Mouse (Mus musculus) liver, embryonic 14.5 days (tissue): ENCODE measurements around the gene Glt6d1. TPM values are rescaled to one million over a fixed set of nuclear protein-coding genes. Genes with fewer than 3 reads are reported as not detected.
A peak's percentile ranks its signal among the peaks of the same experiment; 100 is the strongest.

Experiments
- ATAC-seq: fragments of 200-750 bp; cut with Nextera tagmentation; 2 replicates; pipeline ENCODE4 v1.8.0; 2017; ENCODE audit warnings: moderate number of reproducible peaks, mild to moderate bottlenecking, moderate library complexity; ENCODE audit not compliant: insufficient read depth
- DNase-seq, 3 experiments: peaks; one replicate each; pipeline ENCODE4 v3.0.0-alpha.2; 2012 to 2013; ENCODE audit warnings: low read depth in 3 of 3, low spot score in 3 of 3
- H3K27ac ChIP-seq: fragments of 300-500 bp; sonication (generic); 2 replicates; pipeline ENCODE4 v1.5.1; 2014; ENCODE audit warnings: moderate library complexity, mild to moderate bottlenecking, control low read depth, inconsistent platforms
- H3K27me3 ChIP-seq: fragments of 300-500 bp; sonication (generic); 2 replicates; pipeline ENCODE4 v1.6.1; 2014; ENCODE audit warnings: mild to moderate bottlenecking, low read length, moderate library complexity; ENCODE audit not compliant: control insufficient read depth, insufficient read depth
- H3K36me3 ChIP-seq: fragments of 300-500 bp; sonication (generic); replicated peaks from 2 replicates; pipeline ENCODE4 v1.6.1; 2014; ENCODE audit warnings: low read depth; ENCODE audit not compliant: control insufficient read depth, insufficient read depth
- H3K4me1 ChIP-seq, 2 experiments: fragments of 200-500 bp in 1 of 2; fragments of 300-500 bp in 1 of 2; sonication (generic) in 1 of 2; replicated peaks; 2 replicates each; pipeline ENCODE4 v1.6.1; 2012 to 2014; ENCODE audit warnings: antibody characterized with exemption in 1 of 2, inconsistent platforms in 1 of 2, low read length in 1 of 2; ENCODE audit not compliant: control insufficient read depth in 2 of 2, insufficient read depth in 2 of 2
- H3K4me2 ChIP-seq: fragments of 300-500 bp; sonication (generic); 2 replicates; pipeline ENCODE4 v1.6.1; 2014; ENCODE audit warnings: low read depth, mild to moderate bottlenecking, control low read depth, moderate library complexity
- H3K4me3 ChIP-seq, 2 experiments: fragments of 200-500 bp in 1 of 2; fragments of 300-500 bp in 1 of 2; sonication (generic) in 1 of 2; 2 replicates each; pipeline ENCODE4 v1.5.1; 2012 to 2014; ENCODE audit warnings: low read depth in 2 of 2, low read length in 2 of 2, mild to moderate bottlenecking in 2 of 2, control low read depth in 1 of 2, inconsistent platforms in 1 of 2, moderate library complexity in 1 of 2; ENCODE audit not compliant: insufficient read depth in 1 of 2
- H3K9ac ChIP-seq: fragments of 300-500 bp; sonication (generic); replicated peaks from 2 replicates; pipeline ENCODE4 v1.6.1; 2014; ENCODE audit warnings: mild to moderate bottlenecking, control low read depth, moderate library complexity
- H3K9me3 ChIP-seq: fragments of 300-500 bp; sonication (generic); 2 replicates; pipeline ENCODE4 v1.6.1; 2016; ENCODE audit warnings: low read length, mixed read lengths; ENCODE audit not compliant: control insufficient read depth
- CTCF ChIP-seq: IDR thresholded peaks from 2 replicates; pipeline ENCODE4 v1.5.1; 2016; ENCODE audit warnings: antibody characterized with exemption, low read depth, control low read depth
- EP300 ChIP-seq: IDR thresholded peaks from 2 replicates; pipeline ENCODE4 v1.6.1; 2016; ENCODE audit warnings: antibody characterized with exemption, low read depth
- WGBS: fragments of 180-500 bp; shearing (Covaris S2); extraction: QIAGEN DNeasy Blood & Tissue Kit; methylation state at CpG from one replicate; pipeline ENCODE4 v1.1.7; 2014; ENCODE audit not compliant: insufficient replicate concordance; 5-methylcytosine and 5-hydroxymethylcytosine counted together
- polyA plus RNA-seq, 2 experiments: library from polyadenylated mRNA; depleted of rRNA in 1 of 2; stranded (reverse) in 1 of 2; unstranded in 1 of 2; fragments of >200 nt; fragmentation: Nextera tagmentation in 1 of 2; extraction: Ambion mirVana in 1 of 2; gene quantifications; 2 replicates each; pipeline versions ENCODE4 v1.2.1 to v1.2.3; 2012 to 2014

Glt6d1 gene
- polyA plus RNA-seq, 2 experiments: not detected

DNA sequence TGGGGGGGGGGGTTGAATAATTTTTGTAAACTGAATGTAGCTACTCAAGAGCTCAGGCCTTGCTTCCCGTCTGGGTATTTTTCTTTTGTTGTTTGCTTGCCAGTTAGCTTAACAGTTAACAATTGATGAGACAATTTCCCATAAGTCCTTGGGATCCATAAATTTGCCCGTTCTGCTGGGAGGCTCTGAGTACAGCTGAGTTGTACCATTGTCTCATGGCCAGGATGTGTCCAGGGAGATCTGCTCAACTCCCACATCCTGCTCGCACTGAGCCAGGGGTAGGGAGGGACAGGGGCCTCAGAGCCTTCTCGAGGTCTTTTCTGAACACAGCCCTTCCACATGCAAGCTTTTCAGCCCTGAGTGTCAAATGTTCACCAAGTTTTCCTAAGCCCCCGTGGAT is 17.6 kb downstream of the Glt6d1 start:
- no peak overlapping the region for H3K9ac ChIP-seq
- no peaks in the 10 kb centered on the region for H3K4me1 ChIP-seq
- H3K27ac ChIP-seq: no peak overlapping the region
- H3K9me3 ChIP-seq: no peaks in the 10 kb centered on the region
- ATAC-seq (no peak), DNase-seq (no peak)
- H3K4me3 ChIP-seq: no peak overlapping the region
- WGBS: 29% methylated on average over 5 of the region's 5 CpGs
- no peak for TF ChIP-seq EP300
- TF ChIP-seq CTCF: no peak
- no peaks in the 10 kb centered on the region for H3K27me3 ChIP-seq
- H3K4me2 ChIP-seq: no peak overlapping the region
- no peaks in the 10 kb centered on the region for H3K36me3 ChIP-seq

DNA sequence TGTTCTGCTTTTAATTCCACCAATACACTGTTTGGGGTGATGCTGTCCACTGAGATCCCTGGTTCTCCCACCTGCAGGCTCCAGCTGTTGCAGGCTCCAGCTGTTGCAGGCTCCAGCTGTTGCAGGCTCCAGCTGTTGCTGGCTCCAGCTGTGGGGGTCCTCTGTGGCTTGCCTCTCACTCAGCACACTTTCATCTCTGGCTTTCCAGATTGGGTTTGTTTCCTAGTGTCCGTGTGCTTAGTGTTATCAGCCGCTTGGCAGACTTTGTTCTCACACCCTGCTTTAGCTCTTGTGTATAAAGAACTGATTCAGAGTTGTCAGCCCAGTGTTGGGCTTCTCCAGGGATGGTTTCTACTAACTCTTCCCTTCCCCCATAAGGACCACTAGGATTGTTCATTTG is 18.0 kb downstream of the Glt6d1 start:
- Histone ChIP-seq H3K4me1 (no peaks in the 10 kb centered on the region), H3K36me3 (no peaks in the 10 kb centered on the region), H3K27me3 (no peaks in the 10 kb centered on the region), H3K9me3 (no peaks in the 10 kb centered on the region), H3K4me3 (no peak overlapping the region), H3K27ac (no peak overlapping the region), H3K9ac (no peak overlapping the region), H3K4me2 (no peak overlapping the region)
- TF ChIP-seq EP300 (no peak), CTCF (no peak)
- DNase-seq (no peak), ATAC-seq (no peak)
- WGBS: 23% methylated on average over 2 of the region's 2 CpGs

DNA sequence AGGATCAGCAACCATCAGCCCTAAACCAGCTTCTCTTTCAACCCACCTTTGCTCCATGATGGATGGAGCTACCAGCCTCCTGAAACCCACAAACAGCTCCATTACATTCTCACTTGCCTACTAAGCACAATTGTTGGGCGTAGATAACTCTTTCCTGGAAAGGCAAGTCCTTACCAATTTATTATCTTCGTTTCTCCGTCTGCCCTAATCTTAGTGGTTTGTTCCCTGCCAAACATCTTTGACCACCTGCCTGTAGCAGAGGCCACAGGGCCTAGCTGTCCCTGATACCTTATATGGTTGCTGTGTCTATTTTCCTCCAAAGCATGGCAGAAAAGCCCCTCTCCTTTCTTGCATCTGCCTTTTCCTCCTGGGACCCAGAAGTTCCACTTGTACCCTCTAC is 26.6 kb downstream of the Glt6d1 start:
- Histone ChIP-seq H3K4me1 (peaks cover 16 to 33% of the 10 kb centered on the region in 2 experiments), H3K27ac (peak overlapping the region; percentile 47), H3K27me3 (no peaks in the 10 kb centered on the region), H3K4me3 (no peak overlapping the region), H3K9me3 (no peaks in the 10 kb centered on the region), H3K36me3 (no peaks in the 10 kb centered on the region), H3K9ac (no peak overlapping the region; the same call in 1 of the 2 replicates), H3K4me2 (peak overlapping the region; percentile 7)
- WGBS: 20% methylated on average over 3 of the region's 3 CpGs
- peak; percentile 36 to 48 (median 42) for DNase-seq
- peak; percentile 91 for ATAC-seq
- no peak for TF ChIP-seq CTCF
- TF ChIP-seq EP300: peak; percentile 66

DNA sequence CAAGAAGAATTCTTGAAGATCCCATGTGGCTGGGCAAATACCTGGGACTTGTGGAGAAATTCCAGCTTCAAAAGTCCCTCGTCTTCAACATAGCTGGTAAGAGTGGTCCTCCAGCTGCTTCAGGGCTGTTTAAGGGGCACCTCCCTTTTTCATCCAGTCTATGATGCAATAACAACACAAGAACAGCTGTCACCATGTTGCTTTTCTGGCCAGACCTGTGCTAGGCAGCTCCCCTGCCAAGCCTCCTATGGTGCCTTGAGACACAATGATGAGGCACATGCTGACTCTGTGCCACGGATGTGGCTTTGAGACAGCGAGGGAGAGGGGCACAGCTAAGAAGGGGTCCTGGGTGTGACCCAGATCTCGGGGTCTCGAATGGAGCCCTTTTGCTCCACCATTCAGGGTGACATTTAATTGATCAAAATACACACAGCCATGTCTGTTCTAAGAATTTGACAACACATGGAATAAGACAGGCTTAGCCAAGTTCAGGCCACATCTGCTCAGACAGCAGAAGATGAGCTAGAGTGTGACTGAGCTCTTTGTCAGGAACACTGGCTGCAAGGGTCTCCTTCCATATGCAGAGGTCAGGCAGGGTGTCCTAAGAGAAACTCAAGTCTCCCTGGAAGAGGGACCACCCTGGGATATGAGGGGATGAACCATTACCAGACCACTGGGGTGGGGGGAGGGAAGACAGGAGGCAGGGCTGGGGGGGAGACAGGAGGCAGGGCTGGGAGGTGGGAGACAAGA is 29.9 kb downstream of the Glt6d1 start:
- no peak for DNase-seq
- WGBS: 59% methylated on average over 5 of the region's 5 CpGs
- Histone ChIP-seq H3K27ac (no peak overlapping the region), H3K36me3 (no peaks in the 10 kb centered on the region), H3K9ac (no peak overlapping the region), H3K4me2 (no peak overlapping the region), H3K4me3 (no peak overlapping the region), H3K9me3 (no peaks in the 10 kb centered on the region), H3K27me3 (no peaks in the 10 kb centered on the region), H3K4me1 (peaks cover 16 to 33% of the 10 kb centered on the region in 2 experiments)
- ATAC-seq: no peak
- no peak for TF ChIP-seq EP300
- TF ChIP-seq CTCF: no peak

DNA sequence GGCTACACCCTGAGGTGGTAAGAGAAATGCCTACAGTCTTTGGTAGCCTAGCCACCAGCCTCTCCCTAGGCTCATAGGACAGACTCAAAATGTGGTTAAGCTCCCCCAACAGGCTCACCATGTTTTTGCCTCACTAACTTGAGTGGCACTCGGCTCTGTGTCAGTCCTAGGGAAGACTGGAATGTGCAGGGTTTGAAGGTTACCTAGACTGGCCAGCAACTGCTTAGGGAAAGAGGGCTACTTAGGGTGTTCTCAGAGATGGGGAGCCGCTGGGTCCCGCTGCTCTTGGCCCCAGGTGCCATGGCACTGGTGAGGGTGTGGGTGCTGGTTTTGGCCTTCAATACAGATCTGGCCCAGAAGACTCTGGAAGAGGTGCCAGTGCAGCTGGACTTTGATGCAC is 33.7 kb downstream of the Glt6d1 start, which contains the start of gene Gm13539:
TSS of gene Gm13539 (plus strand) at position 301 of the 400 bp plus-strand sequence.
- DNase-seq (no peak), ATAC-seq (no peak)
- Histone ChIP-seq H3K9ac (no peak within 1 kb of the TSS), H3K4me2 (no peak within 1 kb of the TSS), H3K9me3 (no peaks in the 10 kb centered on the region), H3K27ac (no peak within 1 kb of the TSS), H3K4me3 (no peak within 1 kb of the TSS), H3K4me1 (peaks cover 3 to 5% of the 10 kb centered on the region in 2 experiments), H3K36me3 (no peaks in the 10 kb centered on the region), H3K27me3 (no peaks in the 10 kb centered on the region)
- 46% methylated on average over 3 of the region's 3 CpGs for WGBS
- TF ChIP-seq CTCF (no peak), EP300 (no peak)
